Mouse (Mus musculus) hindbrain, embryonic 16.5 days (tissue): ENCODE measurements at regions not wholly inside any gene's neighbourhood (a gene's known extent, or its start where the extent isn't known, plus 50 kb on each side); places are given as distances from the start of the nearest gene placed in this dataset.
A peak's percentile ranks its signal among the peaks of the same experiment; 100 is the strongest.

ENCODE experiments used
- ATAC-seq: fragments of 200-750 bp; cut with Nextera tagmentation; 2 replicates; pipeline ENCODE4 v1.8.0; 2017; ENCODE audit warnings: moderate TSS enrichment, moderate library complexity
- H3K27ac ChIP-seq: fragments of 300-500 bp; sonication (generic); 2 replicates; pipeline ENCODE4 v1.5.1; 2014; ENCODE audit warnings: low read depth, mild to moderate bottlenecking, control low read depth, low read length, moderate library complexity
- H3K27me3 ChIP-seq: fragments of 300-500 bp; sonication (generic); replicated peaks from 2 replicates; pipeline ENCODE4 v1.6.1; 2014; ENCODE audit warnings: low read length; ENCODE audit not compliant: control insufficient read depth, insufficient read depth
- H3K36me3 ChIP-seq: fragments of 300-500 bp; sonication (generic); 2 replicates; pipeline ENCODE4 v1.6.1; 2014; ENCODE audit warnings: mild to moderate bottlenecking, low read length, moderate library complexity, mixed read lengths; ENCODE audit not compliant: control insufficient read depth, insufficient read depth
- H3K4me1 ChIP-seq: fragments of 300-500 bp; sonication (generic); 2 replicates; pipeline ENCODE4 v1.6.1; 2014; ENCODE audit warnings: low read depth, low read length; ENCODE audit not compliant: control insufficient read depth, insufficient read depth
- H3K4me2 ChIP-seq: fragments of 300-500 bp; sonication (generic); 2 replicates; pipeline ENCODE4 v1.6.1; 2014; ENCODE audit warnings: mild to moderate bottlenecking, low read length, control low read depth, moderate library complexity
- H3K4me3 ChIP-seq: fragments of 300-500 bp; sonication (generic); 2 replicates; pipeline ENCODE4 v1.5.1; 2014; ENCODE audit warnings: mild to moderate bottlenecking, low read length, control low read depth, moderate library complexity
- H3K9ac ChIP-seq: fragments of 300-500 bp; sonication (generic); 2 replicates; pipeline ENCODE4 v1.6.1; 2014; ENCODE audit warnings: low read depth, mild to moderate bottlenecking, control low read depth, low read length, moderate library complexity
- H3K9me3 ChIP-seq: fragments of 300-500 bp; sonication (generic); 2 replicates; pipeline ENCODE4 v1.6.1; 2014; ENCODE audit warnings: mild to moderate bottlenecking, low read length, moderate library complexity; ENCODE audit not compliant: control insufficient read depth
- WGBS: fragments of 180-500 bp; shearing (Covaris S2); extraction: QIAGEN DNeasy Blood & Tissue Kit; methylation state at CpG from one replicate; pipeline ENCODE4 v1.1.7; 2014; 5-methylcytosine and 5-hydroxymethylcytosine counted together

DNA sequence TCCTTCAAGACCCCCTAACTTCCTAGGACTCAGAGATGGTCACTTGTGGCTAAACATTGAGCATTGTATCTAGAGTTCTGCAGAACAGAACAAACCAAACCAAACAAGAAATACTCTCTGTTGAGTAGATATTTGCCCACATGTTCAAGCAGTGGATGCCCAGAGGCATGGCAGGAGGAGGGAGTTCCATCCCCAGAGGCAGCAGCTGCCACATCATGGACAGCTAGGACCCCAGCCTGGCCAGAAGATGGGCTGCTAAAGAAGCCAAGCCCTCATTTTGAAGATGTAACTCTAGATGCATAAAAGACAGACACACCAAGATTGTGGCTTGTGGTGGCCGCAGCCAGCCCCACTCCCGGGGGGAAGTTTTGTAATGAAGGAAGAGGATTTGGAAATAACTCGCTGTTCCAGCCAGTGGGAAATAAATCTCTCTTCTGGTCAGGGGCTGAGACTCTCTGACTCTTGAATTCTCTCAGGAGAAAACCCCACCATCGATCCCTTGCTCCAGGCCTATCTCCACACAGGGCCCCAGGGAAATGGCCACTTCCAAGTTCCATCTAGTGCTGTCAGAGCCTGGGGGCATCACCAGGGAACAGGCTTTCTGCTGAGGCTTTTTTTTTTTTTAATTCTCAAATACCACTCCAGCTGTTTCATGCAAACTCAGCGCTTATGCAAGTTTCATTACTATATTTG is 174.9 kb downstream of the Sox9 start:
- no peaks in the 10 kb centered on the region for H3K27me3 ChIP-seq

DNA sequence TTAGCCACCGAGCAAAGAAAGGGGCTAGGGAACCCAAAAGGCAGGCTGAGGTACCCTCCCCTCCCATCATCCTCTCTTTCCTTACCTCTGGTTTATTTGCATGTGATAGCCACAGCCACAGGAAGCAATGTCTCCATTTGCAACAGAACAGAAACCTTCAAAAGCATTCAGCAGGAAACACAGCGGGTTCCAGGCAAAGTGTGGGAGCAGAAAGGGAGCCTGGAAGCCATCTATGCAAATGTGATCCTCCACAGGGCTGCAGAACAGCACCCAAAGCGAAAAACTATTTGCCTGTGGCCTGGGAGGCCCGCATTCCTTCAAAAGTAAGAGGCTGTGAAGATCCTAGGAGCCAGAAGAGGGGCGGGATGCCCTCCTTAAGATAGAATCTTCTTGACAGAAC is 177.6 kb downstream of the Sox9 start:
- no peak for ATAC-seq
- Histone ChIP-seq H3K4me2 (no peak overlapping the region), H3K36me3 (no peaks in the 10 kb centered on the region), H3K4me1 (no peaks in the 10 kb centered on the region), H3K4me3 (no peak overlapping the region), H3K9me3 (no peaks in the 10 kb centered on the region), H3K9ac (no peak overlapping the region), H3K27ac (no peak overlapping the region), H3K27me3 (no peaks in the 10 kb centered on the region)
- 11% methylated on average over 5 of the region's 5 CpGs for WGBS

More for the DNA sequence above, 174.9 kb downstream of the Sox9 start:
- Histone ChIP-seq H3K9ac (no peak overlapping the region), H3K9me3 (no peaks in the 10 kb centered on the region), H3K36me3 (no peaks in the 10 kb centered on the region), H3K4me1 (no peaks in the 10 kb centered on the region), H3K27ac (no peak overlapping the region), H3K4me2 (no peak overlapping the region), H3K4me3 (no peak overlapping the region)
- 65% methylated on average over 5 of the region's 5 CpGs for WGBS
- ATAC-seq: no peak

DNA sequence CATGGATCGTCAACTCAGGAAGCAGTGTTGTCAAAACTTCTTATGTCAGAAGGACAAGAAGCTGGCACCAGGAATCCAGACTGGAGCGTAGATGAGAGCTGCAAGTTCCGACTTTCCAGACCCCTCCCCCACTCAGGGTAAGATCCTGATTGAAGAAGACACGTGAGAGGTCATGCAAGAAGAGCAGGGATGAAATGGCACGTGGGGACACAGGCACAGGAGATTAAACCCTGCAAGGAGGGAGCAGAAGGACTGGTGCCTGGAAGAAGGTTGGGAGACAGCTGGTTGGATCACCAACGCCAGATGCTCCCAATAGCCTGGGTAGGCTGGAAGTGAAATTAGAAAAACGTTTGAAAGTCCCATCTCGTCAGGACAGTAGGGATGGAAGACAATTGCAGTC is 191.3 kb downstream of the Sox9 start:
- 57% methylated on average over 8 of the region's 8 CpGs for WGBS
- Histone ChIP-seq H3K9me3 (no peaks in the 10 kb centered on the region), H3K9ac (no peak overlapping the region), H3K4me2 (no peak overlapping the region), H3K4me1 (peaks cover 14% of the 10 kb centered on the region), H3K27me3 (no peaks in the 10 kb centered on the region), H3K36me3 (no peaks in the 10 kb centered on the region), H3K4me3 (no peak overlapping the region), H3K27ac (no peak overlapping the region)
- peak; percentile 43; the same call in 1 of the 2 replicates for ATAC-seq

DNA sequence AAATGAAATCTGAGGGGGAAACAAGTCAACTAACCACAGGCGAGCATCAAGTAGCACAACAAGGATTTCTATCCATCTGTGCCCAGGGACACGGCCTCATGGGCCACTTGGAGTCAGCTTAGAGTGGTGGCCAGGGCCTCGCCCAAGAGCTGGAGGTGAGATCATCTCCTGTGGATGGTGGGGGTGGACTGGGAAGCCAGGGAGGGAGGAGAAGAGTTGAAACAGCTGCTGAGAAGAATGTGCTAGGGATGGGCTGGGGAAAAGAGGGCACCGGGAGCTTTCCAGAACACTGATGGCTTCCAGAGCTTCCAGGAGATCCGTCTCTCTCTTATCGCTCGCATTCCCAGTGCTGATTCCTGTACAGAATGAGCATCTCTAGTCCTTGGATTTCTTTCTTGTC is 192.9 kb downstream of the Sox9 start:
- H3K4me3 ChIP-seq: no peak overlapping the region
- H3K9me3 ChIP-seq: no peaks in the 10 kb centered on the region
- WGBS: 96% methylated on average over 7 of the region's 7 CpGs
- no peaks in the 10 kb centered on the region for H3K27me3 ChIP-seq
- H3K4me1 ChIP-seq: peaks cover 16% of the 10 kb centered on the region
- no peak for ATAC-seq
- no peaks in the 10 kb centered on the region for H3K36me3 ChIP-seq
- H3K27ac ChIP-seq: no peak overlapping the region
- no peak overlapping the region for H3K4me2 ChIP-seq
- H3K9ac ChIP-seq: no peak overlapping the region

DNA sequence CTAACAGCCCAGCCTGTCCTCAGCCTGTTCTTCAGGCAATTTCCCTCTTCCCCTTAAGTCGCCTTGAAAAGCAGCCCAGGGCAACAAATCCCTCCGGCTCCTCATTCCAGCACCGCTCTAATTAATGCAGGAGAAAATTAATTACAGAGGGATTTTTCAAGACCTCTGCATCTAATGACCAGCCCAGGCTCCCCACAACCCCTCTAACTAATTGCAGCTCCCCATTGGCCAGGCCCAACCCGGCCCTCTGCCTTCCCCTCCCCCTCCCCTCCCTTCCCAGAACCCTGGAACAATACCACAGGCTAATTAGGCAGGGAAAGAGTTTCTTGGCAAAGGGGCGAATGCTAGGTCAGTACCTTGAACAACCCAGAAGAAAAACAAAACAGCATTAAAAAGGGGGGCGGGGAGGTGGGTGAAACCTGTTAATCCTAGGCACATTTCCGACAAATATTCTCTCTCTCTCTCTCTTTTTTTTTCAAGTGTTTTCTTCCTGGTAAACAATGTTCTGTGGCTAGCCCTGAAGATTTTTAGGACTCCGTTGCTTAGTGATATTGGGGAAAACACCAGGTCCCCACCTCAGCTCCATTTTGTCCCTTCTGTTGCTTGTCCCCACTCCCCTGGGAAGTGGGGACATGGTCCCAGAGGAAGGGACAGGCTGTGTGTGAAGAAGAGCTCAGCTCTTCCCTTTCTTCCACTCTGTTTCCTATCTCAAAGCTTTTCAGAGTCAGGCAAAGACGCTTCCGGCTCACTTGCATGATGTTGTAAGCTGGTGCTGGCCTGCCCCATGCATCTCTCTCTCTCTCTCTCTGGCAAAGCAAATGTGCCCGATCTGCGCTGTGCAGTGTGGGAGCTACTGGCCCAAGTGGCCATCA is 195.1 kb downstream of the Sox9 start:
- no peaks in the 10 kb centered on the region for H3K27me3 ChIP-seq
- no peaks in the 10 kb centered on the region for H3K9me3 ChIP-seq
- peak; percentile 88 for ATAC-seq
- peak overlapping the region; percentile 3; the same call in 1 of the 2 replicates for H3K4me2 ChIP-seq
- no peaks in the 10 kb centered on the region for H3K36me3 ChIP-seq
- peaks cover 18% of the 10 kb centered on the region for H3K4me1 ChIP-seq
- H3K4me3 ChIP-seq: no peak overlapping the region
- no peak overlapping the region for H3K9ac ChIP-seq
- H3K27ac ChIP-seq: peak overlapping the region; percentile 31
- WGBS: 10% methylated on average over 12 of the region's 12 CpGs

DNA sequence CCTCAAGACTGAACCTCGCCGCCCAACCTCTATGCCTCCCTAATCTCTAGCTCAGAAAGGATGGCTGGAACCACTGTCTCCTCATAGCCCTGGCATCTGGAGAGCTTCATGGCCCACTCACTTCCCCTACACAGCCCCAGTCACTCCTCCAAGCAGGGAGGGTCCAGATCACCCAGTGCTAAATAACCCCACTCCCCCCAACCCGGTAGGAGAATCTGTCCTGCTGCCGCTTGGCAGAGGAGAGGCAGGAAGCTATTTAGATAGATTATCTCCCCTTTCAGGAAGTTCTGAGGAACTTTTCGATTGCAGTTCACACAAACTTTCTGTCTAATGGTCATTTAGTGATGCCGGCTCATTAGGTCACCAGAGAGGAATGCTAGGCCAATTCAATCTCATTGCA is 196.9 kb downstream of the Sox9 start:
- H3K4me2 ChIP-seq: no peak overlapping the region
- peaks cover 32% of the 10 kb centered on the region for H3K4me1 ChIP-seq
- no peak overlapping the region for H3K9ac ChIP-seq
- H3K27ac ChIP-seq: no peak overlapping the region
- WGBS: 62% methylated on average over 6 of the region's 6 CpGs
- ATAC-seq: no peak
- H3K36me3 ChIP-seq: no peaks in the 10 kb centered on the region
- H3K9me3 ChIP-seq: no peaks in the 10 kb centered on the region
- no peak overlapping the region for H3K4me3 ChIP-seq
- no peaks in the 10 kb centered on the region for H3K27me3 ChIP-seq

DNA sequence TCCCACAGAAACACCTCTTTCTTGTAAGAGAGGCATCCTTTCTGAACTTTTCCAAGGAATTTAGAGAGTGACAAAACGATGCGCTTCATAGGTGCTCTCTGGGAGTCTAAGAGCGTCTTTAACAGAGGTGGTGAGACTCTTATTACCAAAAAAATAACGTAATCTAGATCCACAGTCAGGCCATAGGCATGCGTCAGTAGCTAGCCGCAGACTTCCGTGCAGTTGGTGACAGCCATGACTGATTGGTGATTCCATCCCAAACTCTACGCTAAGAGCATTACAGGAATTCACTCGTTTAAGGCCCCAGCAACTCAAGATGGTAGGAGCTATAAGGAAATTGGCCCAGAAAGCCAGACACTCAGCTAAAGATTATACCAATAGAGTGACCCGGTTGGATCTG is 197.4 kb downstream of the Sox9 start:
- no peak overlapping the region for H3K27ac ChIP-seq
- 76% methylated on average over 10 of the region's 10 CpGs for WGBS
- no peaks in the 10 kb centered on the region for H3K27me3 ChIP-seq
- H3K36me3 ChIP-seq: no peaks in the 10 kb centered on the region
- no peak for ATAC-seq
- H3K4me1 ChIP-seq: peaks cover 32% of the 10 kb centered on the region
- no peak overlapping the region for H3K4me2 ChIP-seq
- H3K4me3 ChIP-seq: no peak overlapping the region
- H3K9ac ChIP-seq: no peak overlapping the region
- no peaks in the 10 kb centered on the region for H3K9me3 ChIP-seq

DNA sequence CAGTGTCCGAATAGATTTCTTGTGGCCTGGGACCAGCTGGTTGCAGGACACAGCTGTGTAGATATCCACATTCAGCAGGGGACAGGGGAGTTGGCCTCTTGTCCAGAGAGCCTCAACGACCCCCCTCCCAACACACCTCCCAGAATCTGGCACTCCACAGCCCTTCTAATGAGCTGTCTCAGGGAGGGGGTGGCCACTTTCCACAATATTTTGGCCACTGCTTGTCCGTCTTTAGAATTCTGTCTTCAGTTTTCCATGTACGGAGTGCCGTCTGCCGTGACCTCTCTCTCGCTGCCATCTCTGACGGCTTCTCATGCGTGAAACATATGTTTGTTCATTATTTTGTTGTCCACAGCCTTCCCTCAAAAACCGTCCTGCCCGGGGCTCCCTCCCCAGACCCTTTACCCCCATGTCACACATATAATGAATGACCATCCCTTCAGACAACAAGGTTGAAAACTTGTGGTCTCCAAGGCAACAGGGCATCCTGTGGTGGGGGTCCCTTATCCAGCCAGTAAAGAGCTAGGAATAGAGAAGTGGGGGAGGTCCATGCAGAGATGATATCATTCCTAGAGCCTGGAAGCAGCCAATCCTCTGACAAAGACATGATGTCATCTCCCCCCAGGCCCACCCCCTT is 200.3 kb downstream of the Sox9 start:
- H3K9ac ChIP-seq: peak overlapping the region; percentile 39; the same call in 1 of the 2 replicates
- peak overlapping the region; percentile 42 for H3K4me2 ChIP-seq
- WGBS: 14% methylated on average over 11 of the region's 11 CpGs
- 0 out of 2 replicates have a peak overlapping the region, but pooled peaks have one; percentile 32 for H3K27ac ChIP-seq
- peak; percentile 90 for ATAC-seq
- no peaks in the 10 kb centered on the region for H3K27me3 ChIP-seq
- no peak overlapping the region for H3K4me3 ChIP-seq
- no peaks in the 10 kb centered on the region for H3K9me3 ChIP-seq
- peaks cover 25% of the 10 kb centered on the region for H3K4me1 ChIP-seq
- H3K36me3 ChIP-seq: no peaks in the 10 kb centered on the region
